Mouse (Mus musculus) heart, adult 9 months (tissue): ENCODE data around the gene Dpf3.

Source experiments
- DNase-seq, 2 experiments: peaks; one replicate each; pipeline ENCODE4 v3.0.0; 2022; ENCODE audit warnings: low spot score in 2 of 2

Gene Dpf3

GRCm38 (mm10) chr12:83295031-83295430 lies 192.5 kb downstream of the Dpf3 start:
- no peak for DNase-seq

- DNase-seq, result no peak
These were observed 195.6 kb downstream of the Dpf3 start for GRCm38 (mm10) chr12:83291915-83292314.

- DNase-seq, result no peak
These were observed 200.7 kb downstream of the Dpf3 start for GRCm38 (mm10) chr12:83286496-83287492.

GRCm38 (mm10) chr12:83283591-83284320 lies 203.8 kb downstream of the Dpf3 start:
- DNase-seq, result no peak

- DNase-seq, result no peak
These were observed 209.7 kb downstream of the Dpf3 start for GRCm38 (mm10) chr12:83277537-83278441.

GRCm38 (mm10) chr12:83271215-83271614 lies 216.3 kb downstream of the Dpf3 start:
- no peak for DNase-seq

- DNase-seq, result peak; percentile 77 to 78
These were observed 219.0 kb downstream of the Dpf3 start for GRCm38 (mm10) chr12:83268504-83268922.

- no peak for DNase-seq
These were observed 227.0 kb downstream of the Dpf3 start for GRCm38 (mm10) chr12:83260540-83260939.

GRCm38 (mm10) chr12:83254399-83254798 lies 233.1 kb downstream of the Dpf3 start:
- DNase-seq, result no peak

- no peak for DNase-seq
These were observed 238.4 kb downstream of the Dpf3 start for GRCm38 (mm10) chr12:83249066-83249465.

GRCm38 (mm10) chr12:83248636-83249035 lies 238.9 kb downstream of the Dpf3 start:
- DNase-seq, result no peak

- DNase-seq, result peak; percentile 49 to 58
These were observed 239.8 kb downstream of the Dpf3 start for GRCm38 (mm10) chr12:83247669-83248068.

GRCm38 (mm10) chr12:83241022-83241421 lies 246.5 kb downstream of the Dpf3 start:
- DNase-seq, result peak in 1 of 2 experiments; percentile 8

GRCm38 (mm10) chr12:83240571-83240970 lies 246.9 kb downstream of the Dpf3 start:
- DNase-seq, result peak in 1 of 2 experiments; percentile 11

- no peak for DNase-seq
These were observed 251.7 kb downstream of the Dpf3 start for GRCm38 (mm10) chr12:83235781-83236180.

- DNase-seq, result no peak
These were observed 252.5 kb downstream of the Dpf3 start for GRCm38 (mm10) chr12:83234981-83235380.

GRCm38 (mm10) chr12:83233651-83234050 lies 253.9 kb downstream of the Dpf3 start:
- peak; percentile 30 to 59 for DNase-seq

- no peak for DNase-seq
These were observed 254.6 kb downstream of the Dpf3 start for GRCm38 (mm10) chr12:83232916-83233315.

- DNase-seq, result no peak
These were observed 256.3 kb downstream of the Dpf3 start for GRCm38 (mm10) chr12:83231258-83231657.

- DNase-seq, result peak in 1 of 2 experiments; percentile 28
These were observed 257.8 kb downstream of the Dpf3 start for GRCm38 (mm10) chr12:83229683-83230082.

- no peak for DNase-seq
These were observed 260.5 kb downstream of the Dpf3 start for GRCm38 (mm10) chr12:83227014-83227413.
